Mouse (Mus musculus): ENCODE results near the gene Plcxd2. TPM values are rescaled to one million over a fixed set of nuclear protein-coding genes. Genes with fewer than 3 reads are reported as not detected.

The Plcxd2 gene
- polyA plus RNA-seq, 1 experiment from 2014 or later, result 1.4 TPM

GRCm38 (mm10) chr16:45956390-45956950 lies 53.5 kb downstream of the Plcxd2 start:
- Histone ChIP-seq H3K4me3 (replicated peaks) (no peak overlapping the region), H3K4me2 (replicated peaks) (no peak overlapping the region), H3K36me3 (no peaks in the 10 kb centered on the region), H3K4me1 (no peaks in the 10 kb centered on the region), H3K9me3 (replicated peaks) (no peaks in the 10 kb centered on the region), H3K9ac (no peak overlapping the region), H3K27ac (replicated peaks) (no peak overlapping the region), H3K27me3 (no peaks in the 10 kb centered on the region)
- no peak for ATAC-seq (ENCODE audit: insufficient number of reproducible peaks, low FRiP score, low TSS enrichment, low read depth)
- WGBS, result 64% methylated on average over 4 of the region's 4 CpGs

- no peak within 1 kb of the TSS for H3K4me2 ChIP-seq (replicated peaks)
- no peak within 1 kb of the TSS for H3K4me3 ChIP-seq (replicated peaks)
- H3K9ac ChIP-seq, result no peak within 1 kb of the TSS
- H3K4me1 ChIP-seq, result no peaks in the 10 kb centered on the region
- no peaks in the 10 kb centered on the region for H3K36me3 ChIP-seq
- no peaks in the 10 kb centered on the region for H3K27me3 ChIP-seq
- no peak for ATAC-seq (ENCODE audit: insufficient number of reproducible peaks, low FRiP score, low TSS enrichment, low read depth)
- no peaks in the 10 kb centered on the region for H3K9me3 ChIP-seq (replicated peaks)
- 87% methylated on average over 4 of the region's 4 CpGs for WGBS
- no peak within 1 kb of the TSS for H3K27ac ChIP-seq (replicated peaks)
Observed at GRCm38 (mm10) chr16:45953394-45953793, 56.6 kb downstream of the Plcxd2 start, which contains the start of gene Phldb2. TSS of gene Phldb2 (minus strand) at chr16:45953598.

- H3K4me1 ChIP-seq, result no peaks in the 10 kb centered on the region
- 44% methylated on average over 5 of the region's 5 CpGs for WGBS
- H3K9ac ChIP-seq, result no peak overlapping the region
- no peak overlapping the region for H3K4me2 ChIP-seq (replicated peaks)
- H3K27me3 ChIP-seq, result no peaks in the 10 kb centered on the region
- ATAC-seq (ENCODE audit: insufficient number of reproducible peaks, low FRiP score, low TSS enrichment, low read depth), result no peak
- no peak overlapping the region for H3K4me3 ChIP-seq (replicated peaks)
- H3K36me3 ChIP-seq, result no peaks in the 10 kb centered on the region
- no peaks in the 10 kb centered on the region for H3K9me3 ChIP-seq (replicated peaks)
- no peak overlapping the region for H3K27ac ChIP-seq (replicated peaks)
Observed at GRCm38 (mm10) chr16:45952501-45952900, 57.5 kb downstream of the Plcxd2 start.

GRCm38 (mm10) chr16:45952035-45952434 lies 58.0 kb downstream of the Plcxd2 start:
- ATAC-seq (ENCODE audit: insufficient number of reproducible peaks, low FRiP score, low TSS enrichment, low read depth), result no peak

GRCm38 (mm10) chr16:45946335-45946734 lies 63.7 kb downstream of the Plcxd2 start:
- ATAC-seq (ENCODE audit: insufficient number of reproducible peaks, low FRiP score, low TSS enrichment, low read depth), result no peak
- Histone ChIP-seq H3K4me2 (replicated peaks) (no peak overlapping the region), H3K4me3 (replicated peaks) (no peak overlapping the region), H3K4me1 (no peaks in the 10 kb centered on the region), H3K9ac (no peak overlapping the region), H3K9me3 (replicated peaks) (no peaks in the 10 kb centered on the region), H3K27ac (replicated peaks) (no peak overlapping the region), H3K36me3 (no peaks in the 10 kb centered on the region), H3K27me3 (no peaks in the 10 kb centered on the region)
- WGBS, result 76% methylated on average over 2 of the region's 2 CpGs

More at GRCm38 (mm10) chr16:45952035-45952434, 58.0 kb downstream of the Plcxd2 start:
- no peaks in the 10 kb centered on the region for H3K27me3 ChIP-seq
- no peaks in the 10 kb centered on the region for H3K4me1 ChIP-seq
- H3K36me3 ChIP-seq, result no peaks in the 10 kb centered on the region
- H3K9me3 ChIP-seq (replicated peaks), result no peaks in the 10 kb centered on the region
- H3K9ac ChIP-seq, result no peak overlapping the region
- no peak overlapping the region for H3K27ac ChIP-seq (replicated peaks)
- 71% methylated on average over 2 of the region's 2 CpGs for WGBS
- no peak overlapping the region for H3K4me2 ChIP-seq (replicated peaks)
- no peak overlapping the region for H3K4me3 ChIP-seq (replicated peaks)

- no peak overlapping the region for H3K4me3 ChIP-seq (replicated peaks)
- no peak overlapping the region for H3K4me2 ChIP-seq (replicated peaks)
- no peaks in the 10 kb centered on the region for H3K4me1 ChIP-seq
- no peak overlapping the region for H3K9ac ChIP-seq
- H3K27ac ChIP-seq (replicated peaks), result no peak overlapping the region
- H3K9me3 ChIP-seq (replicated peaks), result no peaks in the 10 kb centered on the region
- WGBS, result 80% methylated on average over 5 of the region's 5 CpGs
- ATAC-seq (ENCODE audit: insufficient number of reproducible peaks, low FRiP score, low TSS enrichment, low read depth), result no peak
- no peaks in the 10 kb centered on the region for H3K27me3 ChIP-seq
- H3K36me3 ChIP-seq, result no peaks in the 10 kb centered on the region
Observed at GRCm38 (mm10) chr16:45945649-45946048, 64.4 kb downstream of the Plcxd2 start.

- no peak overlapping the region for H3K4me2 ChIP-seq (replicated peaks)
- no peaks in the 10 kb centered on the region for H3K4me1 ChIP-seq
- no peak overlapping the region for H3K9ac ChIP-seq
- H3K36me3 ChIP-seq, result no peaks in the 10 kb centered on the region
- WGBS, result 62% methylated on average over 11 of the region's 11 CpGs
- no peaks in the 10 kb centered on the region for H3K9me3 ChIP-seq (replicated peaks)
- no peak overlapping the region for H3K27ac ChIP-seq (replicated peaks)
- no peaks in the 10 kb centered on the region for H3K27me3 ChIP-seq
- no peak overlapping the region for H3K4me3 ChIP-seq (replicated peaks)
- no peak for ATAC-seq (ENCODE audit: insufficient number of reproducible peaks, low FRiP score, low TSS enrichment, low read depth)
Observed at GRCm38 (mm10) chr16:45945174-45945631, 64.8 kb downstream of the Plcxd2 start.

- Histone ChIP-seq H3K4me1 (no peaks in the 10 kb centered on the region), H3K4me2 (replicated peaks) (no peak overlapping the region), H3K27ac (replicated peaks) (no peak overlapping the region), H3K27me3 (no peaks in the 10 kb centered on the region), H3K9me3 (replicated peaks) (no peaks in the 10 kb centered on the region), H3K9ac (no peak overlapping the region), H3K4me3 (replicated peaks) (no peak overlapping the region), H3K36me3 (no peaks in the 10 kb centered on the region)
- WGBS, result 56% methylated on average over 8 of the region's 8 CpGs
- ATAC-seq (ENCODE audit: insufficient number of reproducible peaks, low FRiP score, low TSS enrichment, low read depth), result no peak
Observed at GRCm38 (mm10) chr16:45942169-45942891, 67.7 kb downstream of the Plcxd2 start.

GRCm38 (mm10) chr16:45940701-45941100 lies 69.3 kb downstream of the Plcxd2 start:
- Histone ChIP-seq H3K27ac (replicated peaks) (no peak overlapping the region), H3K4me2 (replicated peaks) (no peak overlapping the region), H3K36me3 (no peaks in the 10 kb centered on the region), H3K9ac (no peak overlapping the region), H3K9me3 (replicated peaks) (no peaks in the 10 kb centered on the region), H3K4me1 (peaks cover 8% of the 10 kb centered on the region), H3K27me3 (no peaks in the 10 kb centered on the region), H3K4me3 (replicated peaks) (no peak overlapping the region)
- ATAC-seq (ENCODE audit: insufficient number of reproducible peaks, low FRiP score, low TSS enrichment, low read depth), result no peak
- 72% methylated on average over 2 of the region's 2 CpGs for WGBS

GRCm38 (mm10) chr16:45939436-45939835 lies 70.6 kb downstream of the Plcxd2 start:
- Histone ChIP-seq H3K9me3 (replicated peaks) (no peaks in the 10 kb centered on the region), H3K27me3 (no peaks in the 10 kb centered on the region), H3K4me2 (replicated peaks) (no peak overlapping the region), H3K27ac (replicated peaks) (no peak overlapping the region), H3K36me3 (no peaks in the 10 kb centered on the region), H3K4me1 (peaks cover 12% of the 10 kb centered on the region), H3K9ac (no peak overlapping the region), H3K4me3 (replicated peaks) (no peak overlapping the region)
- WGBS, result 95% methylated on average over 3 of the region's 3 CpGs
- ATAC-seq (ENCODE audit: insufficient number of reproducible peaks, low FRiP score, low TSS enrichment, low read depth), result no peak

- WGBS, result 27% methylated on average over 2 of the region's 2 CpGs
- Histone ChIP-seq H3K27ac (replicated peaks) (no peak overlapping the region), H3K4me2 (replicated peaks) (no peak overlapping the region)
Observed at GRCm38 (mm10) chr16:45937381-45937780, 72.6 kb downstream of the Plcxd2 start.

More at GRCm38 (mm10) chr16:45937381-45937780, 72.6 kb downstream of the Plcxd2 start:
- Histone ChIP-seq H3K9ac (no peak overlapping the region), H3K36me3 (no peaks in the 10 kb centered on the region), H3K4me3 (replicated peaks) (no peak overlapping the region), H3K27me3 (no peaks in the 10 kb centered on the region), H3K4me1 (peaks cover 16% of the 10 kb centered on the region), H3K9me3 (replicated peaks) (no peaks in the 10 kb centered on the region)
- no peak for ATAC-seq (ENCODE audit: insufficient number of reproducible peaks, low FRiP score, low TSS enrichment, low read depth)

All from embryonic facial prominence, embryonic 15.5 days (tissue).